Mouse (Mus musculus): ENCODE measurements at regions not wholly inside any gene's neighbourhood (a gene's known extent, or its start where the extent isn't known, plus 50 kb on each side); places are given as distances from the start of the nearest gene placed in this dataset.

GRCm38 (mm10) chr11:17651389-17652156 lies 302.1 kb downstream of the Etaa1 start:
- ATAC-seq = no peak
- 71% methylated on average over 4 of the region's 4 CpGs for WGBS
- H3K9ac ChIP-seq = no peak overlapping the region
- no peaks in the 10 kb centered on the region for H3K9me3 ChIP-seq (replicated peaks)
- H3K27ac ChIP-seq = no peak overlapping the region
- H3K27me3 ChIP-seq = no peaks in the 10 kb centered on the region
- H3K4me2 ChIP-seq = no peak overlapping the region
- no peak overlapping the region for H3K4me3 ChIP-seq
- H3K4me1 ChIP-seq = no peaks in the 10 kb centered on the region
- H3K36me3 ChIP-seq (ENCODE audit: poor library complexity, severe bottlenecking) = no peaks in the 10 kb centered on the region

DNA sequence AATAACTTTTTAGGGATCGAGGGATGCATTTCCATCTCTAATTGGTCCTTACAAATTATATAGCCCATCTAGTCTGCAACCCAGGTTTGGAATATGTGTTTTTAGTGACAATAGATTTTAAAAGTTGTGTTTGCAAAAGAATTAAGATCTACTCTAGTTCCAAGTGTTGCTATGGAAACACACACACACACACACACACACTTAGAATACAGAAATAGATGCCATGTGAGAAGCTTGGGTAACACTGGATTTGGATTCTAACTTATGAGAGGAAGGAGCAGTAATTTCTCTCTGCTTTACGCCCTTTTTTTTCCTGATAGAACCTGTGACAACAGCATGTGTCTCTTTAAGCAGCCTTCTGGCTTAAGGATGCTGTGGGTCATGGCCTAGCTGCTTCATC lies 297.8 kb downstream of the Etaa1 start:
- Histone ChIP-seq H3K27ac (no peak overlapping the region), H3K36me3 (ENCODE audit: poor library complexity, severe bottlenecking) (no peaks in the 10 kb centered on the region), H3K4me3 (no peak overlapping the region), H3K4me1 (peaks cover 14% of the 10 kb centered on the region), H3K9me3 (replicated peaks) (no peaks in the 10 kb centered on the region), H3K9ac (no peak overlapping the region), H3K27me3 (no peaks in the 10 kb centered on the region), H3K4me2 (no peak overlapping the region)
- WGBS = 91% methylated on average over 2 of the region's 2 CpGs
- no peak for ATAC-seq

- H3K27me3 ChIP-seq = no peaks in the 10 kb centered on the region
- no peak overlapping the region for H3K9ac ChIP-seq
- H3K4me1 ChIP-seq = peaks cover 14% of the 10 kb centered on the region
- 40% methylated on average over 3 of the region's 3 CpGs for WGBS
- no peak overlapping the region for H3K4me2 ChIP-seq
- peak; percentile 50 for ATAC-seq
- H3K4me3 ChIP-seq = no peak overlapping the region
- H3K27ac ChIP-seq = peak overlapping the region; percentile 19; the same call in 1 of the 2 replicates
- H3K36me3 ChIP-seq (ENCODE audit: poor library complexity, severe bottlenecking) = no peaks in the 10 kb centered on the region
- no peaks in the 10 kb centered on the region for H3K9me3 ChIP-seq (replicated peaks)
These were observed 296.0 kb downstream of the Etaa1 start for GRCm38 (mm10) chr11:17657720-17658119.

- ATAC-seq = peak; percentile 92
- no peak overlapping the region for H3K4me2 ChIP-seq
- no peak overlapping the region for H3K4me3 ChIP-seq
- peaks cover 14% of the 10 kb centered on the region for H3K4me1 ChIP-seq
- no peaks in the 10 kb centered on the region for H3K9me3 ChIP-seq (replicated peaks)
- no peaks in the 10 kb centered on the region for H3K36me3 ChIP-seq (ENCODE audit: poor library complexity, severe bottlenecking)
- H3K27ac ChIP-seq = peak overlapping the region; percentile 1; the same call in 1 of the 2 replicates
- 31% methylated on average over 3 of the region's 3 CpGs for WGBS
- H3K9ac ChIP-seq = no peak overlapping the region
- H3K27me3 ChIP-seq = no peaks in the 10 kb centered on the region
These were observed 295.4 kb downstream of the Etaa1 start for GRCm38 (mm10) chr11:17658289-17658688.

- Histone ChIP-seq H3K27ac (peak overlapping the region; percentile 1; the same call in 1 of the 2 replicates), H3K9ac (no peak overlapping the region), H3K4me2 (no peak overlapping the region), H3K4me1 (peaks cover 17% of the 10 kb centered on the region), H3K36me3 (ENCODE audit: poor library complexity, severe bottlenecking) (no peaks in the 10 kb centered on the region), H3K27me3 (no peaks in the 10 kb centered on the region), H3K4me3 (no peak overlapping the region), H3K9me3 (replicated peaks) (no peaks in the 10 kb centered on the region)
- WGBS = 77% methylated on average over 4 of the region's 4 CpGs
- ATAC-seq = peak; percentile 25
These were observed 295.0 kb downstream of the Etaa1 start for GRCm38 (mm10) chr11:17658717-17659116.

- H3K4me3 ChIP-seq = no peak overlapping the region
- no peak overlapping the region for H3K9ac ChIP-seq
- no peaks in the 10 kb centered on the region for H3K27me3 ChIP-seq
- H3K36me3 ChIP-seq (ENCODE audit: poor library complexity, severe bottlenecking) = no peaks in the 10 kb centered on the region
- 53% methylated on average over 5 of the region's 5 CpGs for WGBS
- ATAC-seq = peak; percentile 65
- no peaks in the 10 kb centered on the region for H3K9me3 ChIP-seq (replicated peaks)
- peaks cover 26% of the 10 kb centered on the region for H3K4me1 ChIP-seq
- no peak overlapping the region for H3K27ac ChIP-seq
- no peak overlapping the region for H3K4me2 ChIP-seq
These were observed 289.8 kb downstream of the Etaa1 start for GRCm38 (mm10) chr11:17663893-17664292.

DNA sequence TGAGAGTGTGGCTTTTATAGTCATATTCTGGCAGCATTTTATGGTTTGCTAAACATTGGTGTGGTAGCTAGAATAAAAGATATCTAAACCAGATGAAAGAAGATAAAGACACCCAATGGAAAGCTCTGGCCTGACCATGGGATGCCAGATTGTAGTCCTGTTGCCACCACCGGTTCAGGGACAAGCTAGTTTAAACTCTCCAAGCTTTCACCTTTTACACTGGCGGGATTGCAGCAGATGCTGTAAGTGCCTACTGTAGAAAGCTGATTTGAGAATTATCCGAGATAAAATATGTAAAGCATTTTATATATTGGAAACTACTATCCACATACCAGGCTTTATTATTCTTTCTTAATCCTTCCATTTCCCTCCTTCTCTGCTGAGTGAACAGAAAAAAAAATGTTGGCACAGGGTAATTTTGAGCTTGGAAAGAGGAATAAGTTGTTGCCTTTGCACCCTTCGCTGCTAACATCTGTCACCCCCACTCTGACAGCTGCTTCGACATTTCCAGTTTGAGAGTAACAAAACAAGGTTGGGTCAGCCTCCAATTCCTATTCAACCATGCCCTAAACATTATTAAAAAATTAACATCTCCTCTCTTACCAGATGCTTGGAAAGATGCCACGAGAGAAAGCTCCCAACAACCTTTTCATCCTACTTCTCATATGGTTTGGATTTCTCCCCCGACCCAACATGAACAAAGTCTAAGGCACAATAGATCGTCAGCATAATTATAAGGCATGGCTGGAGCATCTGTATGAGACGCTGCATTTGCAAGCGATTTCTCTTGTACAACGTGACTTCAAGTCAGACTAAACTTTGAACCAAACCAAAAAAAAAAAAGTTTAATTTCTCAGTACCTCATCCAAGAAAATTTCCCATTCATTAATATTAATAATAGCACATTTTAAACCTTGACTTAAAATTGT lies 287.8 kb downstream of the Etaa1 start:
- Histone ChIP-seq H3K36me3 (ENCODE audit: poor library complexity, severe bottlenecking) (no peaks in the 10 kb centered on the region), H3K4me2 (no peak overlapping the region), H3K9ac (no peak overlapping the region), H3K27me3 (no peaks in the 10 kb centered on the region), H3K9me3 (replicated peaks) (no peaks in the 10 kb centered on the region), H3K27ac (no peak overlapping the region), H3K4me3 (no peak overlapping the region), H3K4me1 (peaks cover 26% of the 10 kb centered on the region)
- ATAC-seq = peak; percentile 70; the same call in 1 of the 2 replicates
- 61% methylated on average over 11 of the region's 11 CpGs for whole genome bisulfite sequencing

DNA sequence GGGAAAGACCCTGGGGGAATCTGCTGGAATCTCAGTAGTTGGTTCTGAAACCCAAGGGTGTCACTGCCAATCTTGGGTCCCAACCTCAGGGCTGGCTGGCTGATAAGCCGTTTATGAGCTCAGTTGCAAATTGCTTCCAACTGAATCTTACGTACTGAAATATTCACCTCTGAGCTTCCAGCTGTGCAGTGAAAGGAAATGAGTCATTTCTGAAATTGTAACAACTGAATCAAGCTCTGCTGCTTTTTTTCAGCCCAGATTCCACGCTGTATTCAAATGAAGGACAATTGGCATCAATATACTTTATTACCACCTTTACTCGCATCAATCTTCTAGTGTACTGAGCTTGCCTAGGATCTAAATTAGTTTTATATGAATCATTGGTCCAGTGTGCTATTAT lies 272.7 kb downstream of the Etaa1 start:
- no peak for ATAC-seq
- H3K27ac ChIP-seq = no peak overlapping the region
- H3K27me3 ChIP-seq = no peaks in the 10 kb centered on the region
- H3K36me3 ChIP-seq (ENCODE audit: poor library complexity, severe bottlenecking) = no peaks in the 10 kb centered on the region
- H3K4me3 ChIP-seq = no peak overlapping the region
- WGBS = 81% methylated on average over 4 of the region's 4 CpGs
- H3K9me3 ChIP-seq (replicated peaks) = peaks cover 7% of the 10 kb centered on the region; the same call in 1 of the 2 replicates
- H3K4me2 ChIP-seq = no peak overlapping the region
- no peak overlapping the region for H3K9ac ChIP-seq
- 0 out of 2 replicates have a peak, but pooled peaks cover 5% of the 10 kb centered on the region for H3K4me1 ChIP-seq

- Histone ChIP-seq H3K9ac (no peak overlapping the region), H3K27ac (no peak overlapping the region), H3K27me3 (no peaks in the 10 kb centered on the region), H3K4me1 (peaks cover 9% of the 10 kb centered on the region; the same call in 1 of the 2 replicates), H3K4me2 (no peak overlapping the region), H3K36me3 (ENCODE audit: poor library complexity, severe bottlenecking) (no peaks in the 10 kb centered on the region), H3K9me3 (replicated peaks) (peaks cover 7% of the 10 kb centered on the region; the same call in 1 of the 2 replicates), H3K4me3 (no peak overlapping the region)
- 53% methylated on average over 4 of the region's 4 CpGs for WGBS
- 0 out of 2 replicates have a peak, but pooled peaks have one; percentile 58 for ATAC-seq
These were observed 268.0 kb downstream of the Etaa1 start for GRCm38 (mm10) chr11:17685711-17686113.

GRCm38 (mm10) chr11:17686806-17687205 lies 266.9 kb downstream of the Etaa1 start:
- peaks cover 6% of the 10 kb centered on the region; the same call in 1 of the 2 replicates for H3K9me3 ChIP-seq (replicated peaks)
- H3K4me2 ChIP-seq = no peak overlapping the region
- WGBS = 55% methylated on average over 2 of the region's 2 CpGs
- peak; percentile 82; the same call in 1 of the 2 replicates for ATAC-seq
- no peak overlapping the region for H3K27ac ChIP-seq
- H3K4me1 ChIP-seq = peaks cover 9% of the 10 kb centered on the region; the same call in 1 of the 2 replicates
- no peaks in the 10 kb centered on the region for H3K27me3 ChIP-seq
- H3K36me3 ChIP-seq (ENCODE audit: poor library complexity, severe bottlenecking) = no peaks in the 10 kb centered on the region
- H3K9ac ChIP-seq = no peak overlapping the region
- no peak overlapping the region for H3K4me3 ChIP-seq

- ATAC-seq = no peak
- H3K27ac ChIP-seq = no peak overlapping the region
- H3K4me2 ChIP-seq = no peak overlapping the region
- WGBS = 47% methylated on average over 2 of the region's 2 CpGs
- no peaks in the 10 kb centered on the region for H3K36me3 ChIP-seq (ENCODE audit: poor library complexity, severe bottlenecking)
- H3K4me1 ChIP-seq = no peaks in the 10 kb centered on the region
- no peaks in the 10 kb centered on the region for H3K27me3 ChIP-seq
- H3K9ac ChIP-seq = no peak overlapping the region
- H3K9me3 ChIP-seq (replicated peaks) = no peaks in the 10 kb centered on the region
- H3K4me3 ChIP-seq = no peak overlapping the region
These were observed 259.5 kb downstream of the Etaa1 start for GRCm38 (mm10) chr11:17694145-17694544.

DNA sequence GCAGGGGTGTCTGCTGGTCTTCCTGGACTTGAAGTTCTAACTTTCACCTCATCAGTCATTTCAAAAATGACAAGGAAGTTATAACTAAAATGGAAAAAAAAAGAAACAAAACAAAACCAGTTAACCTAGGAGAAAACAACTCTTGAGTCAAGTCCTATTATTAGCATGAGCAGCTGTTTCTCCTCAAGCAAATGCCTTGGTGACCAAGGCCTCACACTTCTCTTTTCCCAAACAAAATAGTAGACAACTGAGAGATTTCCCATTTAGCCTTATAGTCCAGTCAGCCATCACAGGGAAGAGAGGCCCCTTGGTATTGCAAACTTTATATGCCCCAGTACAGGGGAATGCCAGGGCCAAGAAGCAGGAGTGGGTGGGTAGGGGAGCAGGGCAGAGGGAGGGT lies 244.9 kb downstream of the Etaa1 start:
- Histone ChIP-seq H3K27ac (no peak overlapping the region), H3K4me3 (no peak overlapping the region), H3K9me3 (replicated peaks) (no peaks in the 10 kb centered on the region; the same call in 1 of the 2 replicates), H3K27me3 (no peaks in the 10 kb centered on the region), H3K4me1 (no peaks in the 10 kb centered on the region), H3K4me2 (no peak overlapping the region), H3K36me3 (ENCODE audit: poor library complexity, severe bottlenecking) (no peaks in the 10 kb centered on the region), H3K9ac (no peak overlapping the region)
- no peak for ATAC-seq
